Mouse (Mus musculus): Measurements from ENCODE around the gene Mrtfa.

Gene Mrtfa

DNA sequence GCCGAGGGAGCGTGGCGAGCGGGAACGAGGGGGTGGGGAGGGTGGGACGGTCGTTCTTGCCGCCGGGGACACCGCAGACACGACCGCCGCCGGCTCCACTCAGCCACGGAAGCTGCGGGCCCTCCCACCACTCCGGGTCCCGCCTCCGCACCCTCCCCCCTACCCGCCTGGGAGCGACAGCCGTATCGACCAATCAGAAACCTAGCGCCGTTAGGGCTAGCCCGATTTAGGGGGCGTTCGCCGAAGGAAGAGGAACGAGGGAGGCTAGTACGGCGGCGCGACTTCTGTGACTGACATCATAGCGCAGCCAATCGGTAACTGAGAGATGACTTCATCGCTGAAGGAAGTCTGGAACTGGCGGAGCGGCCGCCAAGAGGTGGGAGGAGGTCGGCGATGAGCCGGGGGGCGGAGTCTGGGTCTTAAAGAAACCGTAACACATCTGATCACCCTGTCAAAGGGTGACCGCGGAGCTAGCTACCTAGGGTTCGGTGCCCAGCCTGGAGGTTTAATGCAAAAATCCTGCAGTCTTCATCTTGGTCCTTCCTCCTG lies at the start of gene Mrtfa:
Gene Mrtfa, minus strand, starts transcription at position 128 of the 549 bp plus-strand sequence.
- peak; percentile 99 to 100 for DNase-seq

DNA sequence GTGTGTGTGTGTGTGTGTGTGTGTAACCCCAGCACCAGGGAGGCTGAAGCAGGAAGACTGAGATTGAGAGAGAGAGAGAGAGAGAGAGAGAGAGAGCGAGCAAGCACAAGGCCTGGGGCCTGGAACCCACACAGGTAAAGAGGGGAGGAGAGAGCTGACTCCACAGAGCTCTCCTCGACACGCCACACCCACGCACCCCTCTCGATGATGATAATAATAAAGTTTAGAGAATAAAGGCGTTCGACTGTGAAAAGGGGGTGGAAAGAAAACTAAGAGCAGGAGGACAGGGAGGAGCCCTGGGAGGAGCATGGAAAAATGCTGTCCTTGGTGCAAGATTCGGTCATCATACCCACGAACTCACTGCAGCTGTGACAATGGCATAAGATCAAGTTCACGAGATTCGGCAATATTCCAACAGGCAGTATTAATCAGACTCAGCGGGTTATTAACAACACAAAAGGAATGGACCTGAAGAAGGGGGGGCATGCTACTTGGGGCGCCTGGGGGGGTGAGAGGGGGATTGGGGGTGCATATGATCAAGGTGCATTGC lies 49.3 kb upstream of the Mrtfa start:
- no peak for DNase-seq

DNA sequence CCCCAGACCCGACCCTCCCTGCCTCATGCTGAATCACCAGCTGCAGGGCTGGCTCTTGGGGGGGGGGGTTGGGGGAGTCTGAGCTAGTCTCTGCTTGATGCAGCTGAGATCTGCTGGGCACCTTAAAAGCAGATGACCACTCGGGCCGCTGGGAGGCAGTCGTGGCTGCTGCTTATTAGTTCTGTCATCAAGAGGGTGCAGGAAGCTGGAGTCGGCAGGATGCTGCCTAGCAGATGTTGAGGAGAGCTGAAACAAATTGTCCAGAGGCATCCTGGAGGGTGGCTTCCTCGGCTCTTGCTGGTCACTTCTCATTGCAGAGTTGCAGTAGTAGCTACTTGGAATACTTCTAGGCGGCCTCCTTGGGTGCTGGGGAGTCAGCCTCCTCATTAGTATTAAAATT lies 48.7 kb upstream of the Mrtfa start:
- peak; percentile 54 to 55 for DNase-seq

DNA sequence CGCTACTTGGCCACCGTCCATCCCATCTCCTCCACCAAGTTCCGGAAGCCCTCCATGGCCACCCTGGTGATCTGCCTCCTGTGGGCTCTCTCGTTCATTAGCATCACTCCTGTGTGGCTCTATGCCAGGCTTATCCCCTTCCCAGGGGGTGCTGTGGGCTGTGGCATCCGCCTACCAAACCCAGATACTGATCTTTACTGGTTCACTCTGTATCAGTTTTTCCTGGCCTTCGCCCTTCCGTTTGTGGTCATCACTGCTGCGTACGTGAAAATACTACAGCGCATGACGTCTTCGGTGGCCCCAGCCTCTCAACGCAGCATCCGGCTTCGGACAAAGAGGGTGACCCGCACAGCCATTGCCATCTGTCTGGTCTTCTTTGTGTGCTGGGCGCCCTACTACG lies 46.9 kb upstream of the Mrtfa start:
- DNase-seq = peak in 1 of 2 experiments; percentile 15

DNA sequence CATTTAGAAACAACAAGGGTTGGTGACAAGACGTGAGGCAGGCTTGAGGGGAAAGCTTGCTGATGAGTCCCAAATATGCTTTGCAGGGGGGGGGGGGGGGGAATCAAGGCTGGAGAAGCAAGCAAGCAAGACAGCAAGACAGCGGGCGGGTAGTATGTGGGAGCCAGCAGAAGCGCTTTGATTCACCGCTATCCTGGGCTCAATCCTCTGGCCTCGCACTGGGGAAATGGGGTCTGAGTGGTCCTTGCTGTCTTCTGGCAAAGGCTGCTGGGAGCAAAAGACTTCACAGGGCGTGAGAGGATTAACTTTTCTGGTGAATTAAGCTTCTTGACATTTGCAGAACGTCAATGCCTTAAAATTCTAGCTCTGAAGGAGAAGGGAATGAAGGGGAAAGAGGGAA lies 45.5 kb upstream of the Mrtfa start:
- DNase-seq = no peak

DNA sequence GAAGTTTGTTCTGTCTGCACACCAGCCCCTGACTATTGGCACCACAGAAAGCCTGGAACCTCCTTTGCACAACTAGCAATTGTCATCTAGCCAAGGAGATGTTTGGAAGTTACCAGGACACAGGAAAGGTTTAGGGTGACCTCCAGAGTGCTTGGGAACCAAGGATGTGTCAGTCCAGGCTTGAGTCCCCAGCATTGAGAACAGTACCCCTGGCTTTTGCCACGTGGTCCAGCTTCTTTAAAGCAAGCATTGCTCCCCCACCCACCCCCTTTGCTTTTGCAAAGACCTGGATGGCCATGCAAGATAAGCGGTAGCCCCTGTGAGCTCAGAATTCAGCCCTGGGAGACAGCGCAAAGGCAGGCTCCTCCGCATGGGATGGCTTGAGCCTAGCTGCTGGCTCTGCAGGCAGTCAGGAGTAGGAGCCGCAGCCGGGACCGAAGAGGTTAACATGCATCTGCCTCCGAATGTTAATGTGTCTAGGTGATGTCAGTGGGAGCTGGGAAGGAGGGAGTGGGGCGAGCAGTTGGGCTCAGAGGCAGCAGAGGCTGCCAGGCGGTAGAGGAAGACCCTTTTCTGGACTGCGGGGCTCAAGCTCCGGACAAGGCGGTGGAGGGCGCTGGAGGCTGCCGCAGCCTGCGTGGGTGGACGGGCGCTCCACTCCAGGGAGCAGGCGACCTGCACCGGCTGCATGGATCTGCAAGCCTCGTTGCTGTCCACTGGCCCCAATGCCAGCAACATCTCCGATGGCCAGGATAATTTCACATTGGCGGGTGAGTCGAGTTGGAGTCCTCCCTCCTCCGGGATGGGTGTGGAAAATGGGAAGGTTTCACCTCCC lies 44.7 kb upstream of the Mrtfa start, which contains the start of gene Mchr1:
Gene Mchr1, plus strand, starts transcription at position 414 of the 835 bp plus-strand sequence.
- DNase-seq = peak; percentile 71 to 72

DNA sequence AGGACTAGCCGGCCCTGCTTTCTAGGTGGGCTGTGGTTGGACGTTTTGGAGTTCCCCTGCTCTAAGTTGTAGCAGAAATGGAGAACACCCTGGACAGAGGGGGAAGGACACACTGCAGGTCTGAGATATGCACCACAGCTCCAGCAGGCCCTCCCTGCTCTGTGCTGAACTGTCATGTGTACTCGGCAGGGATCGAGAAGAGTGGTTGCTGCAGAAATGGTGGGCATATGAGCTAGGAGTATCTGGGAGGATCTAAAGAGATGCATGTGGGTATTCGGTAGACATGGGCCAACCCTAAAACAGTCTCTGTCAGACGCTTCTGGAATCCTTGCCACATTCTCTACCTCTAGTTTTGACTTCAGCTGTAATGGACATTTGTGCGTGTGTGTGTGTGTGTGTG lies 40.8 kb upstream of the Mrtfa start:
- DNase-seq = no peak

DNA sequence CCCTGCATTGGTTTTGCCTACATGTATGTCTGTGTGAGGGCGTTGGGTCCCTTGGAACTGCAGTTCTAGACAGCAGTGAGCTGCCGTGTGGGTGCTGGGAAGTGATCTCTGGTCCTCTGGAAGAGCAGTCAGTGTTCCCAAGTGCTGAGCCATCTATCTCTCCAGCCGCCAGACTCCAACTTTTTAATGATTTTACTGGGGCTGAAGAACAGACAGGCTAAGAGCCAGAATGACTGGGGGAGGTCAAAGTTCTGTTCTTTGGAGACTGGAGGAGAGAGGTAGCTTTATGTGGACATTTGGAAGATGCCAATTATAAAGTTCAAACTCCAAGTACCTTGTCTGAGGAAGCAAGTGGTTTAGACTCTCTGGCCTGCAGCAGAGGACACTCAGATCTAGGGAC lies 39.2 kb upstream of the Mrtfa start:
- no peak for DNase-seq

DNA sequence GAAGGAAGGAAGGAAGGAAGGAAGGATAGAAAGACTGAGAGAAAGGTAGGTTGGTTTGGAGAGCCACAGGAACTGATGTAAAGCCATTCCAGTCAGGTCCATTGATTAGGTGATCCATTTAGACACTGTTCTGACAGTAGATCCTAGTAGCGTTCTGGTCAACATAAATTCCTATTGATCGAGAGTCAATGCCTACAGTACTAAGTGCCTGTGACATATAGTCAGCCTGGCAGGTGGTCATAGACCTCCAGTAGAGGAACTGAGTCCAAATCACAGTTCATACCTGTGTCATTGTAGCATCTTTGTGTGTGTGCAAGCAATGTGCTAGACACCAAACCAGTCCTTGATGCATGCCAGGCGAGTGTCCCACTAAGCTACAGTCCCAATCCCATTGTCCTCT lies 37.7 kb upstream of the Mrtfa start:
- DNase-seq = no peak

DNA sequence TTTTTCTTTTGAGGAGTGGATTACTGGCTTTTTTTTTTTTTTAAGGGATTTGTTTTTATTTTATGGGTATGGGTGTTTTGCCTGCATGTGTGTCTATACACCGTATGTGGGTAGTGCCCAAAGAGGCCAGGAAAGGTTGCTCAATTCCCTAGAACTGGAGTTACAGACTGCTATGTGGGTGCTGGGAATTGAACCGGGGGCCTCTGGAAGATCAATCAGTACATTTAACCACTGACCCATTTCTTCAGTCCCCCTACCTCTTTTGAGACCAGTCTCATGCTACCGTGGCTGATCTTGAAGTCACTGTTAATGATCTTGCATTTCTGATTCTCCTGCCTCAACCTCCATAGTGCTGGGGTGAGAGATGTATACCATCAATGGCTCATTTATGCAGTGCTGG lies 36.7 kb upstream of the Mrtfa start:
- no peak for DNase-seq

DNA sequence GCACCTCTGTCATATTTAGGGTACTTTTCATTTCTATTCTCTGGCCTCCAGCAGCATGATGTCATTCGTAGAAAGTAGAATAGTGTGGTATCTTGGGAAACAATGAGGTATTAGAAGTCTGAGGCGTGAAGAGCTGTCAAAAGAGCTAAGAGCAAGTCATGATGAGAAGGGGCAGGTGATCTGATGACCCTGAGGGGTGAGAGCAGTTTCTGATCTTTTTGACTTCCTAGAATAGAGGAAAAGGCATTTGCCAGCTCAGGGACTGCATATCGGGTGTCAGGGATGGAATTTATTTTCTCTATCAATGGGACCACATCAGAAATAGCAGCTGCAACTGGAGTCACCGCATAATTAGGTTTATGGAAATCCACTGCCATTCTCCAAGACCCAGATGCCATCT lies 36.2 kb upstream of the Mrtfa start:
- DNase-seq = no peak

DNA sequence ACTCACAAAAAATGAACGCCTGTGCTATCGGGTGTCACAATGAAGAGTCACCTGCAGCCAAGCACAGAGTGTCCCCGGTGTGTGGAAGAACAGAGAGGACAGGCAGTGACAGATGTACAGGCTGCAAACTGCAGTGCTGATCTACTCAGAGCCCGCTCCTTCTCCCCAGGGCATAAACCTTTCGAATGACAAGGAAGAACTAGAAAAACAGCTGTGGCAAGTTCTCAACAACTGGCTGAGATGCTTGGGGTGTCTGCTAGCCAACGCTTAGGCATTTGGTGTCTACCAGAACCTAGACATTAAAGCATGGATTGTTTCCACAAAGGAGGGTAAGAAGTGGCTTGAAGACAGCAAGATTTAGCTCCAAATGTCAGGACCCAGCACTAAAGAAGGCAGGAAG lies 35.2 kb upstream of the Mrtfa start:
- no peak for DNase-seq

DNA sequence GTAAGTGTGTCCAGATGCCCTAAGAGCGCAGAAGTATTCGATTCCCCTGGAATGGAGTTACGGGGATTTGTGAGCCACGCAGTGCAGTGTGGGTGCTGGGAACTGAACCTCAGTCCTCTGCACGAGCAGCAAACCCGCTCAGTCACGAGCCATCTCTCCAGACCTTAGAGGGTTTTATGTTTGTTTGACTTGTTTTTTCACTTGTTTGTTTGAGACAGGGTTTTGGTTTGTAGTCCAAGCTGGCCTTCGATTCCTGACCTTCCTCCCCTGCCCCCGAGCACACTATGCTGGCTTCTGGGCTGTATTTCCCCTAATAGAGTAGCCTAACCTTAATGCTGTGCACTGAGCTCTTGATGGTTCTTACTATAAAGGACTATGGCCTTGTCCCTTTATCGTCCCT lies 34.5 kb upstream of the Mrtfa start:
- DNase-seq = no peak

DNA sequence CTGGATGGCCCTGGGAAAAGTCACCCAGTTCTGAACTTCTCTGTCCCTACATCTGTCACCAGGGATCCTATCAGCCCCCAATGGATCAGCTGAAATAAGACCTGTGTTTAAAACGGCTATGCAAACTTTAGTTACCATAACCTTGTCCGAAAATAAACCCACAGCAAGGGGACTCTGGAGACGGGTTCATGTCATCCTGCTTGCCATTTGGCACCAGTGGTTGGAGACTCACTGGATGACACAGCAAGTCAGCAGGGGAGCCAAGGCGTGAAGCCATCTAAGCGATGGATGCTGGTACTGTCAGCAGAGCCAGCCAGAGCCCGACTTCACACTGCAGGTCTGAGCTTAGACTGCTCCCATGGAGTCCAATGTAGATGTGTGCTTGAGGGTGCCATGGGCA lies 30.9 kb upstream of the Mrtfa start:
- peak in 1 of 2 experiments; percentile 31 for DNase-seq

DNA sequence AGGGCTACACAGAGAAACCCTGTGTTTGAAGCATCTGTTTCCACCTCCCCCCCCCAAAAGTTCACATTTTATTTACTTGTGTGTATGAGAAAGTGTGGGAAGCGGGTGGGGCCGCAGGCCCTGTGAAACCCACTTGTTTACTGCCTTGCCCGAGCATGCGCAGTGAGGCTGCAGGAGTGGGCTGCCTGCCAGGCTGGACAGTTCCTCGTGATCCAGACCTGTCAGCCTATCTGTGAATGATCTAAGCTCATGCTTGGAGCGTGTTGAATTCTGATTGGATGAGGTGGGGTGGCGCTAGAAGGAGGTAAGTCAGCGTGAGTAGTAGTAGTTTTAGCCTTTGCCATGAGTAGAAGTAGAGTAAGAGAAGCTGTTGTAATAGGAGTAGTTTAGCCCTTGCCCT lies 29.5 kb upstream of the Mrtfa start:
- peak; percentile 52 to 55 for DNase-seq

DNA sequence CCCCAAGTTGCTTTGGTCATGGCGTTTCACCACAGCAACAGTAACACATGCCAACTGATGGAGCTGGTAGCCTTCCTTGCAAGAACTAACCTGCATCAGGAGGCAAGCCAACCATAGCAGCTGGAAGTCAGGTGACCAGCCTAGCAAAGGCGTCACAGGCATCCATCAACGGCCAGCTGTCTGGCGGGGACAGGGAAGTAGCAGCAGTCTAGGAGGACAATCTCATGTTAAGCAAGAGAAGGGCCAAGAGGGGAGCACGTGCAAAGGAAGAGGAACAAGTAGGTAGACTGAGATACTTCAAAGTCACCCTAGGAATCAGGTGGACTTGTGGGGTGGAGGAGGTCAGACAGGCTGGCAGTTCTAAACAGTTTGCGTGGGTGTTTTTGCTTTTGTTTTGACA lies 28.5 kb upstream of the Mrtfa start:
- no peak for DNase-seq

DNA sequence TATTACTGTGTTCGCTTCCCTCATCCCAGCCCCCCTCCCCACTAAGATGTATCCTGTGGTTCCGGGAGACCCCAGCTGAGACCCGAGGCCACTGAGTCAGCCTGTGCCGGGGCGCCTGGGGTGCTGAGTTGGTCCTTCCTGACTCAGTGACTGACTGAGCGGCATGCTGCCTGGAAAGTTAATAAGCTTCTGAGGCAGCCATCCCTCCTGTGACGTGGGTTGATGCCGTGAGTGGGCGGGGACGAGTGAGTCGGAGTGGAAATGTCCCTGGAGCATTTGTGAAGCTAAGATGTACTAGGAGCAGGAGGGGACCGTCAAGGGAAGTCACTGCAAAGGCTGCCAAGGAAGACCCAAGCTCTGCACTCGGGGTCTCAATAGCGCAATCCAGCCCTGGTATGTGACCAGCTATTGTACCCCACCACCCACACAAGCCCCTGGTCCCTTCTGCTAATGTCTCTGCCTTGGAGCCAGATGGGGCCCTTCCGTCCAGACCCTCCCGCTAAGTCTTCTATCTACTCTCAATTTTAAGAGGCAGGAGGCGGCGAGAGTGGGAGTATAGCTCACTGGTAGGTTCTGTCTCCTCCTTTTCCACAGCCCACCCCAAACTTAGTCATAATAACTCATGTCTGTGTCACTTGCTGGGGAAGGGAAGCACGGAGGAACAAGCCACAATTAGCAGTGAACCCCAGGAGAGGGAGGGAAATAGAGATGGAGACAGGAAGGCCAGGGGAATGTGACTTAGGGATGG lies 26.5 kb upstream of the Mrtfa start:
- no peak for DNase-seq

DNA sequence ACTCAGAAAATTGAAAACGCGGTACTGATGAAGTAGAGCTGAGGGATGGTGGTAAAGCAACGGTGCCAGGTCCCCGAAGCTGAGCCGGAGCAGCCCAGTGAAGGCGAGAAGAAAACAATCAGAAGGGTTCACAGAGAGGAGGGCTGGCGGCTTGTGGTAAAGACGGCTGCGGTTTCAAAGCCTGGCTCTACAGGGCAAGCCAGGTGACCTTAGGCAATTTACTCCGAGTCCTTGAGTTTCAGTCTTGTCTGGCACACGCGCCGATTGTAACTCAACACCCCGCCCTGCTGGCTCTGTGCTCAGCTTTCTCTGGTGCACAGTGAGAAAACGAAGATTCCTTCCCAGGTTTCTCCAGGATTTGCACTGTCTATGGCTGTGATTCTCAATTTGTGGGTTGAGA lies 22.4 kb upstream of the Mrtfa start:
- DNase-seq = no peak

DNA sequence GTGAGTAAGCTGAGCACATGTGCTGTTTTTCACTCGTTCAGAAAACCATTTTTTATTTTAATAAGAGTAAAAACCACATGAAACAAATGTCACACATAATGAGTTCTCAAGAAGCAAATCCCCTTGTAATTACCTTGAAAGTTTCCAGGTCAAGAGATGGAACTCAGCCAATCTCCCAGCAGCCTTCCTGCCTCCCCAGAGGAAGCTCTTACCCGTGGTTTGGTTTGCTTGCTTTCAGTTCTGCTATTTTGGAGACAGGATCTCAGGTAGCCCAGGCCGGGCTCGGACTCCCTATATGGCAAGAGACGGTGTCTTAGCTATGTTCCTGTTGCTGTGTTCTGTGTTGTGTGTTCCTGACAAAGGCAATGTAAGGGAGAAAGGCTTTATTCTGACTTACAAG lies 19.9 kb upstream of the Mrtfa start:
- DNase-seq = no peak

DNA sequence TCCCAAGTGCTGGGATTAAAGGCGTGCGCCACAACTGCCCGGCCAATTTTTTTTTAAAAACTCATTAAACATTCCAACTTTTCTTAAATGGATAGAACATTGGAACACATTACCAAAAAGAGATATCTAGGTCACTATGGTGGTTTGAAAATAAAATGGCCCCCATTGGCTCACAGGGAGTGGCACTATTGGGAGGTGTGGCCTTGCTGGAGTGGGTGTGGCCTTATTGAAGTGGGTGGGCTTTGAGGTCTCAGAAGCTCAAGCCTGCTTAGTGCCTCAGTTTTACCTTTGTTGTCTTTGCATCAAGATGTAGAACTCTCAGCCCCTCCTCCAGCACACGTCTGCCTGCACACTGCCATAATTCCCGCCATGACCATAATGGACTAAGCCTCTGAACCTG lies 11.9 kb upstream of the Mrtfa start:
- DNase-seq = no peak

DNA sequence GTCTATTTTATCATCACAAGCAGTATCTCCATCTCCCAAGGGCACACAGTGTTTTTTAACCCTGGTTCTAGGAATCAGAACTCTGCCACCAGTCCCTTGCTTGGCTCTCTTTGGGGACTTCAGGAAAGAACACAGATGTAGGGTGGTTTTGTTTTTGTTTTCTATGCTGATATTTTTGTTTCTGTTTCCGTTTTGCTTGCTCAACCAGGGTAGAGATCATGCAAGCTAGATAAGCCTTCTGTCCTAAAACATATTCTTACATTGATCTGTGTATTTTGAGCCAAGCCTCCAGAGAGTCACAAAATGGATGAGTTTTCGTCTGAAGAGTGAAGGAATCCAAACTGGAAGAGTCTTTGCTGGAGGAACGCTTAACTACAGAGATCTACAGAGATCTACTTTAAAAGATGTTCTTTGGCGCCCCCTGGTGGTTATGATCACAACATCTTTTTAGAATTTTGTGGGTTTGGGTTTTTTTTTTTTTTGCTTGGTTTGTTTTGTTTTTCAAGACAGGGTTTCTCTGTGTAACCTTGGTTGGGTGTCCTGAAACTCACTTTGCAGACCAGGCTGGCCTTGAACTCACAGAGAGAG lies 8.9 kb upstream of the Mrtfa start:
- peak; percentile 86 to 93 for DNase-seq

DNA sequence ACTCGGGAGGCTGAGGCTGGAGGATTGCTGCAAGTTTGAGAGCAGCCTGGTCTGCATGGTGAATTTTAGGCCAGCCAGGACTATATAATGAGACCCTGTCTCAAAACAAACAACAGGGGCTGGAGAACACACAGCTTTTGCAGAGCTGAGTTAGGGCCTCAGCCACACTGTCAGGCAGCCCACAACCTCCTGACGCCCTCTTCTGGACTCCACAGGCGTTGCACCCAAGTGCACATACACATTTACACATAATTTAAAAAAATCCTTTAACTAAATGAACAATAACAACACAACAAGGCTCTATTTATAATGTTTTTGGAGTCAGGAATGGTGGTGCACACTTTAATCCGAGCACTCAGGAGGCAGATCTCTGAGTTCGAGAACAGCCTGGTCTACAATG lies 7.9 kb upstream of the Mrtfa start:
- DNase-seq = no peak

DNA sequence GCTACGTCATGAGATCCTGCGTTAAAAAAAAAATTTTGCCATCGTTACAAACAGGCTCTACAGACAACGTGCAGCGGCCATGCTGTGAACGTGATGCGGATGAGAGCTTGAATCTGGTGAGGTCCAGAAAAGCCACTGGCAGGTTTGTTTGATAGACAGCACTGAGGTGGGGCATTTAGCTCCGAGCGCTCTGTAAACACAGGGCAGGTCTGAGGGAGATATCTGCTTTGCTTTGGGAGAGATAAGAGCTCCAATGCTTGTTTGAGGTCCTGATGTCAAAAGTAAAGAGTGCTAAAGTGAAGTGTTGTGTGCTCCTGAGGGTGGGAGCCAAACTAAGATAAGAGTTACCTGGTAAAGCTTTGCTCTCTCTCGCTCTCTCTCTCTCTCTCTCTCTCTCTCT lies 6.6 kb upstream of the Mrtfa start:
- DNase-seq = no peak
